Mouse (Mus musculus) neural tube, embryonic 13.5 days (tissue): ENCODE results near the gene Syna. TPM values are rescaled to one million over a fixed set of nuclear protein-coding genes. Genes with fewer than 3 reads are reported as not detected.

Experiments
- ATAC-seq: fragments of 200-750 bp; cut with Nextera tagmentation; 2 replicates; pipeline ENCODE4 v1.8.0; 2017; ENCODE audit warnings: low read depth, mild to moderate bottlenecking, moderate TSS enrichment, moderate library complexity
- H3K27ac ChIP-seq: fragments of 300-500 bp; sonication (generic); replicated peaks from 2 replicates; pipeline ENCODE4 v1.5.1; 2015; ENCODE audit warnings: moderate library complexity, mild to moderate bottlenecking, inconsistent platforms
- H3K27me3 ChIP-seq: fragments of 300-500 bp; sonication (generic); 2 replicates; pipeline ENCODE4 v1.6.1; 2015; ENCODE audit warnings: mild to moderate bottlenecking, inconsistent platforms
- H3K36me3 ChIP-seq: fragments of 300-500 bp; sonication (generic); 2 replicates; pipeline ENCODE4 v1.6.1; 2015; ENCODE audit warnings: mild to moderate bottlenecking, inconsistent platforms
- H3K4me1 ChIP-seq: fragments of 300-500 bp; sonication (generic); replicated peaks from 2 replicates; pipeline ENCODE4 v1.6.1; 2015; ENCODE audit warnings: inconsistent platforms
- H3K4me2 ChIP-seq: fragments of 300-500 bp; sonication (generic); 2 replicates; pipeline ENCODE4 v1.6.1; 2015; ENCODE audit warnings: inconsistent platforms, mild to moderate bottlenecking, moderate library complexity
- H3K4me3 ChIP-seq: fragments of 300-500 bp; sonication (generic); 2 replicates; pipeline ENCODE4 v1.5.1; 2015; ENCODE audit warnings: mild to moderate bottlenecking, inconsistent platforms
- H3K9ac ChIP-seq: fragments of 300-500 bp; sonication (generic); 2 replicates; pipeline ENCODE4 v1.6.1; 2015; ENCODE audit warnings: moderate library complexity, mild to moderate bottlenecking, inconsistent platforms
- H3K9me3 ChIP-seq: fragments of 300-500 bp; sonication (generic); 2 replicates; pipeline ENCODE4 v1.6.1; 2016; ENCODE audit warnings: inconsistent platforms
- WGBS: fragments of 180-500 bp; shearing (Covaris S2); methylation state at CpG from one replicate; pipeline ENCODE4 v1.1.7; 2015; 5-methylcytosine and 5-hydroxymethylcytosine counted together
- polyA plus RNA-seq: library from polyadenylated mRNA; unstranded; fragments of >200 nt; fragmentation: Nextera tagmentation; extraction: Ambion mirVana; gene quantifications from 2 replicates; pipeline ENCODE4 v1.2.1, GENCODE M21; 2015

Gene Syna
- polyA plus RNA-seq = 0.31 and 0.85 TPM in 2 replicates

GRCm38 (mm10) chr5:134560071-134560449 is at the start of gene Syna:
Gene Syna (minus strand): TSS chr5:134560171.
- no peak within 1 kb of the TSS for H3K4me3 ChIP-seq
- H3K36me3 ChIP-seq = no peaks in the 10 kb centered on the region; the same call in 1 of the 2 replicates
- no peaks in the 10 kb centered on the region for H3K27me3 ChIP-seq
- peaks cover 9% of the 10 kb centered on the region for H3K4me1 ChIP-seq
- 96% methylated on average over 7 of the region's 7 CpGs for WGBS
- no peak for ATAC-seq
- no peak within 1 kb of the TSS for H3K9ac ChIP-seq
- 0 out of 2 replicates have a peak, but pooled peaks cover 2% of the 10 kb centered on the region for H3K9me3 ChIP-seq
- H3K27ac ChIP-seq = no peak within 1 kb of the TSS
- no peak within 1 kb of the TSS for H3K4me2 ChIP-seq

- WGBS = 74% methylated on average over 5 of the region's 5 CpGs
- no peak overlapping the region for H3K4me3 ChIP-seq
- no peak overlapping the region for H3K9ac ChIP-seq
- no peaks in the 10 kb centered on the region for H3K27me3 ChIP-seq
- no peak for ATAC-seq
- no peak overlapping the region for H3K4me2 ChIP-seq
- peaks cover 3% of the 10 kb centered on the region; the same call in 1 of the 2 replicates for H3K4me1 ChIP-seq
- H3K36me3 ChIP-seq = peaks cover 17% of the 10 kb centered on the region
- H3K9me3 ChIP-seq = no peaks in the 10 kb centered on the region
- H3K27ac ChIP-seq = no peak overlapping the region
Measured at GRCm38 (mm10) chr5:134607121-134607520, 47.1 kb upstream of the Syna start.

GRCm38 (mm10) chr5:134606314-134606713 is 46.3 kb upstream of the Syna start:
- no peaks in the 10 kb centered on the region for H3K27me3 ChIP-seq
- ATAC-seq = no peak
- H3K36me3 ChIP-seq = peaks cover 21% of the 10 kb centered on the region
- no peak overlapping the region for H3K4me2 ChIP-seq
- H3K4me1 ChIP-seq = no peaks in the 10 kb centered on the region
- H3K9ac ChIP-seq = no peak overlapping the region
- H3K4me3 ChIP-seq = no peak overlapping the region
- H3K27ac ChIP-seq = no peak overlapping the region
- H3K9me3 ChIP-seq = no peaks in the 10 kb centered on the region

- 83% methylated on average over 11 of the region's 11 CpGs for WGBS
- no peak overlapping the region for H3K4me3 ChIP-seq
- H3K27me3 ChIP-seq = no peaks in the 10 kb centered on the region
- no peaks in the 10 kb centered on the region for H3K4me1 ChIP-seq
- H3K9ac ChIP-seq = no peak overlapping the region
- peaks cover 29% of the 10 kb centered on the region for H3K36me3 ChIP-seq
- H3K4me2 ChIP-seq = no peak overlapping the region
- H3K27ac ChIP-seq = no peak overlapping the region
- H3K9me3 ChIP-seq = no peaks in the 10 kb centered on the region
- no peak for ATAC-seq
Measured at GRCm38 (mm10) chr5:134604376-134604775, 44.4 kb upstream of the Syna start.

GRCm38 (mm10) chr5:134597711-134598110 is 37.7 kb upstream of the Syna start:
- WGBS = 87% methylated on average over 10 of the region's 10 CpGs
- no peaks in the 10 kb centered on the region for H3K9me3 ChIP-seq
- H3K36me3 ChIP-seq = peaks cover 81% of the 10 kb centered on the region
- H3K9ac ChIP-seq = no peak overlapping the region
- no peaks in the 10 kb centered on the region for H3K27me3 ChIP-seq
- no peak for ATAC-seq
- H3K4me2 ChIP-seq = no peak overlapping the region
- H3K27ac ChIP-seq = no peak overlapping the region
- no peaks in the 10 kb centered on the region for H3K4me1 ChIP-seq
- no peak overlapping the region for H3K4me3 ChIP-seq

- Histone ChIP-seq H3K27ac (no peak overlapping the region), H3K27me3 (no peaks in the 10 kb centered on the region), H3K9me3 (no peaks in the 10 kb centered on the region), H3K4me2 (no peak overlapping the region), H3K36me3 (peaks cover 82% of the 10 kb centered on the region), H3K9ac (no peak overlapping the region), H3K4me1 (no peaks in the 10 kb centered on the region), H3K4me3 (no peak overlapping the region)
- no peak for ATAC-seq
- 87% methylated on average over 9 of the region's 9 CpGs for WGBS
Measured at GRCm38 (mm10) chr5:134593093-134593492, 33.1 kb upstream of the Syna start.

- WGBS = 96% methylated on average over 11 of the region's 11 CpGs
Measured at GRCm38 (mm10) chr5:134592026-134592581, 32.1 kb upstream of the Syna start.

GRCm38 (mm10) chr5:134589900-134590299 is 29.9 kb upstream of the Syna start:
- Histone ChIP-seq H3K36me3 (peaks cover 60% of the 10 kb centered on the region), H3K4me3 (no peak overlapping the region), H3K27ac (no peak overlapping the region), H3K9me3 (no peaks in the 10 kb centered on the region), H3K27me3 (no peaks in the 10 kb centered on the region), H3K4me1 (no peaks in the 10 kb centered on the region), H3K4me2 (no peak overlapping the region), H3K9ac (no peak overlapping the region)
- no peak for ATAC-seq
- 91% methylated on average over 3 of the region's 3 CpGs for WGBS

More at GRCm38 (mm10) chr5:134592026-134592581, 32.1 kb upstream of the Syna start:
- ATAC-seq = no peak
- Histone ChIP-seq H3K4me3 (no peak overlapping the region), H3K9ac (no peak overlapping the region), H3K4me1 (no peaks in the 10 kb centered on the region), H3K27me3 (no peaks in the 10 kb centered on the region), H3K36me3 (peaks cover 76% of the 10 kb centered on the region), H3K27ac (no peak overlapping the region), H3K9me3 (no peaks in the 10 kb centered on the region), H3K4me2 (no peak overlapping the region)

GRCm38 (mm10) chr5:134584798-134585197 is 24.8 kb upstream of the Syna start:
- no peak overlapping the region for H3K9ac ChIP-seq
- no peak for ATAC-seq
- peaks cover 15% of the 10 kb centered on the region for H3K4me1 ChIP-seq
- no peak overlapping the region for H3K27ac ChIP-seq
- 94% methylated on average over 5 of the region's 5 CpGs for WGBS
- H3K4me3 ChIP-seq = no peak overlapping the region
- no peak overlapping the region for H3K4me2 ChIP-seq
- H3K27me3 ChIP-seq = no peaks in the 10 kb centered on the region
- H3K9me3 ChIP-seq = no peaks in the 10 kb centered on the region
- H3K36me3 ChIP-seq = peaks cover 10% of the 10 kb centered on the region

GRCm38 (mm10) chr5:134583884-134584213 is 23.9 kb upstream of the Syna start:
- H3K9me3 ChIP-seq = no peaks in the 10 kb centered on the region
- no peak for ATAC-seq
- no peaks in the 10 kb centered on the region for H3K27me3 ChIP-seq
- peaks cover 10% of the 10 kb centered on the region for H3K36me3 ChIP-seq
- H3K27ac ChIP-seq = no peak overlapping the region
- no peak overlapping the region for H3K9ac ChIP-seq
- 82% methylated on average over 3 of the region's 3 CpGs for WGBS
- peak overlapping the region; percentile 66 for H3K4me2 ChIP-seq
- H3K4me1 ChIP-seq = peaks cover 15% of the 10 kb centered on the region
- peak overlapping the region; percentile 86; the same call in 1 of the 2 replicates for H3K4me3 ChIP-seq

- H3K9me3 ChIP-seq = no peaks in the 10 kb centered on the region
- peaks cover 15% of the 10 kb centered on the region for H3K4me1 ChIP-seq
- no peaks in the 10 kb centered on the region for H3K27me3 ChIP-seq
- peaks cover 10% of the 10 kb centered on the region for H3K36me3 ChIP-seq
- WGBS = 30% methylated on average over 15 of the region's 15 CpGs
- H3K4me2 ChIP-seq = peak overlapping the region; percentile 66
- peak overlapping the region; percentile 91 for H3K9ac ChIP-seq
- ATAC-seq = no peak
- peak overlapping the region; percentile 86 for H3K4me3 ChIP-seq
- no peak overlapping the region for H3K27ac ChIP-seq
Measured at GRCm38 (mm10) chr5:134583006-134583883, 23.3 kb upstream of the Syna start.

- H3K27ac ChIP-seq = no peak overlapping the region
- H3K27me3 ChIP-seq = no peaks in the 10 kb centered on the region
- ATAC-seq = peak; percentile 94
- H3K4me2 ChIP-seq = peak overlapping the region; percentile 66
- no peaks in the 10 kb centered on the region for H3K9me3 ChIP-seq
- H3K4me1 ChIP-seq = peaks cover 15% of the 10 kb centered on the region
- peak overlapping the region; percentile 86 for H3K4me3 ChIP-seq
- peaks cover 9% of the 10 kb centered on the region for H3K36me3 ChIP-seq
- 8% methylated on average over 29 of the region's 30 CpGs for WGBS
- H3K9ac ChIP-seq = peak overlapping the region; percentile 91
Measured at GRCm38 (mm10) chr5:134582221-134582907, 22.4 kb upstream of the Syna start.
